Mouse (Mus musculus) hematopoietic stem cell, adult 5-6 weeks (primary cell): ENCODE results near the gene 2310034G01Rik. TPM values are rescaled to one million over a fixed set of nuclear protein-coding genes. Genes with fewer than 3 reads are reported as not detected.

Experiments used
- ATAC-seq, 2 experiments: fragments of 125-278 bp in 1 of 2; replicated peaks in 1 of 2; 2 replicates each; pipeline ENCODE4 v1.8.0; 2016 to 2017; ENCODE audit warnings: inconsistent platforms in 2 of 2, mild to moderate bottlenecking in 2 of 2, moderate number of reproducible peaks in 2 of 2, low read depth in 1 of 2, moderate TSS enrichment in 1 of 2; ENCODE audit not compliant: low FRiP score in 2 of 2, poor library complexity in 2 of 2, severe bottlenecking in 2 of 2, insufficient read depth in 1 of 2, low TSS enrichment in 1 of 2
- total RNA-seq: library from RNA; stranded (forward); fragments of 172-1452, 232-1000 nt; gene quantifications from 2 replicates; pipeline ENCODE4 v1.2.3, GENCODE M21; 2017

2310034G01Rik gene
- total RNA-seq: 1.3 and 3.0 TPM in 2 replicates

DNA sequence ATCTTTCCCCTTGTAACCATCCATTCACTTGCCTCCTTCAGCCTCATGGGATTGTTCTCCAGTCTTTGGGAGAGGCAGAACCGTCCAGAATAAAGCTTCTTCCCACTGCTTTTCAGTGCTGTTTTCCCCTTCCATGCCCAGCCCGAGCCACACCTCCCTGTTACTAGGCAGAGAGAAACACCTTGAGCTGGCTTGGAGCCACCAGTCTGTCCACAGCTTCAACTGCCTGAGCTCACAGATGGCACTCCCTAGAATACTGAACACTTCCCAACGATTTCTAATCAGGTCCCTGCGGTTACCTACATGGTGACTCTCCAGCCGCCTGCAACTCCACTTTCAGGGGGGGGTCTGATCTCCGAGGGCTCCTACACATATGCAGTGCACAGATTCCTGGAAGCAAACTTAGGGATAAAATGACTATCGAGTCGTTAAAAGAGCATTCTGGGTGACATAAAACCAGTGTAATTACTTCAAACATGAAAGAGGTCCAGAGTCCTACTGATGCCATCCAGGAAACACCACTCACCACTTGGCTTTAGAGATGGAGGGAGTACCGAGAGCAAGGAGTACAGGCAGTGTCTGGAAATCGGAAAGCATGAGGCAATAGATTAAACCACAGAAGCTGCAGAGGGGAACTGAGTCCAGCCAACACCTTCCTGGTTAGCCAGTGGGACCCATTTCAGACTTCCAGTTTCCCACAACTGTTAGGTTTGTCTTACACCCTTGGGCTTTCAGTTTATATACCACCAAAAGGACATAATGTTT, at the start of gene 2310034G01Rik:
Gene 2310034G01Rik, minus strand, starts transcription at position 135 of the 765 bp plus-strand sequence.
- no peak for ATAC-seq

DNA sequence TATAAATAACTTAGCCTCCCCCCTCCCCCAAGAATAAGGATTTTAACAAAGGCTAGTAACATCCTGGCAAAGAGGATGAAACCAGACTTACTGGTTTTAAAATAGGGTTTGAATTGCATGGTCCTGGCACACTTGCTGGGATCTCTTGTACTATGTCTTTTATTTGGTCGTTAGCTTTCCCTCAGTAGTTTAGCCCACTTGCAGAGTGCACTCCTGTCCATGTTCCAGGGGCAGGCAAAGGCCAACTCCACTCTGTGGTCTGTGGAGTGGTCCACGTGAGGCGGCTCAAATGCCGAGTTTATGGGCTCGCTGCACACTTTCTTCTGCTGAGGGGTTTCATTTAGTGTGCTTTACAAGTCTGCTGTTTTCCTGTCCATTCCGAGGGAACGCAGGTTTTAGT, 49.8 kb upstream of the 2310034G01Rik start:
- ATAC-seq: no peak

DNA sequence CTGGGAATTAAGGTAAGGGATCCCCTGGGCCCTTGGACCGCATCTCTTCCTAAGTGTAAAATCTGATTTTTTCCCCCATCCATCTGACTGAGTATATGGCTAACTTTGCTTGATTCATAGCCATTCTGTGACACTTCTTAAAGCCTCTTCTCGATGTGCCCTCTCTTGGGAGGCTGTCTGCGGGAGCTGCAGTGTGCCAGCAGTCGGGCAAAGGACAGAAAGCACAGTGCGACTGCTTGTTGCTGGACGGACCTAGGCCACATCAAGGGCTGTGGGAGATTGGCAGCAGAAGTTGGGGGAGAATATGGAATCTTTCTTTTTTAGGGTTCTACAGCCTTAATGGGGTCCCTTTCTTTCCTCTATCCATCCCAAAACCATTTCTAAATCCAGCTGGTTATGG, 49.3 kb upstream of the 2310034G01Rik start:
- no peak for ATAC-seq

DNA sequence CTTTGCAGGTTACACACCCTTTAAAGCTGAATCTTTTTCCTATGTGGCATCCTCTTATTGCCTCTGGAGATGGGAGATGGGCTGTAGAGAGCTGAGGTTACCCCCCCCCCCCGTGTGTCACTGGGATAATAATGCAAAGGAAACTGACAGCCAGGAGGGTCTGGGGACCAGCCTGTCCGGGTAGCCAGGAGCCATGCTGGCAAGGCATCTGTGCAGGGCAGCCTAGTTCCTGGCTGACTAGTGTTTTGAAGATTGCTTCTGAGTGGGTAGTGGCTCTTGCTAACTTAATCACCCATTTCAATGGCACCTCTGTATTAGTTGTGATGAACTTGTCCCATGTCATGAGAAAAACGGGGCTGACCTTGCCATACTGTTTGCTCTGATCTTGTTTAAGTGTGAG, 48.3 kb upstream of the 2310034G01Rik start:
- ATAC-seq: no peak

DNA sequence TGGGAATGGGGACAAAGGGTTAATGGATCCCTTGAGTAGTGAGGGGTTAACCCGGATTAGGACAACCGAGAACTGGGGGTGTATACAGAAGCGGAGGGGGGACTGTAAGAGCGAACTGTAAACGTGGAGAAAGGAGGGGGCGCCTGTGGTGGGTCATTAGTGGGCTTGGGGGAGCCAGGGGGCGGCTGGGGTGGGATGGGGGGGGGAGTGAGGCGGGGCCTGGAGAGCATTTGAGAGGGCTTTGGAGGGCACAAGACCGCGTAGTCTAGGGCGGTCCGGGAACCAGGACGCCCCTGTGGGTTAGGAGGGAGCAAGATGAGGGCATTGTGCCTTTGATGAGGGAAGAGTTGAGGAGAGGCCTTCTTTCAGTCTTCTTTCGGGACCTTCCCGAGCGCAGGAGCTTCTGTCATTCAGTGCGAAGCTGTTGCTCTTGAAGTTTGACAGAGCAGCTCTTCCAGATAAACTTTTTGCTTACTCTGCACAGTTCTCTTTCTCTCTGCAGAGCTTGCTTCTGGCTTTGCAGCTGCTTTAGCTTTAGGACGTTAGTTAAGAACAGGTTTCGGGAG, 47.4 kb upstream of the 2310034G01Rik start:
- ATAC-seq: no peak

DNA sequence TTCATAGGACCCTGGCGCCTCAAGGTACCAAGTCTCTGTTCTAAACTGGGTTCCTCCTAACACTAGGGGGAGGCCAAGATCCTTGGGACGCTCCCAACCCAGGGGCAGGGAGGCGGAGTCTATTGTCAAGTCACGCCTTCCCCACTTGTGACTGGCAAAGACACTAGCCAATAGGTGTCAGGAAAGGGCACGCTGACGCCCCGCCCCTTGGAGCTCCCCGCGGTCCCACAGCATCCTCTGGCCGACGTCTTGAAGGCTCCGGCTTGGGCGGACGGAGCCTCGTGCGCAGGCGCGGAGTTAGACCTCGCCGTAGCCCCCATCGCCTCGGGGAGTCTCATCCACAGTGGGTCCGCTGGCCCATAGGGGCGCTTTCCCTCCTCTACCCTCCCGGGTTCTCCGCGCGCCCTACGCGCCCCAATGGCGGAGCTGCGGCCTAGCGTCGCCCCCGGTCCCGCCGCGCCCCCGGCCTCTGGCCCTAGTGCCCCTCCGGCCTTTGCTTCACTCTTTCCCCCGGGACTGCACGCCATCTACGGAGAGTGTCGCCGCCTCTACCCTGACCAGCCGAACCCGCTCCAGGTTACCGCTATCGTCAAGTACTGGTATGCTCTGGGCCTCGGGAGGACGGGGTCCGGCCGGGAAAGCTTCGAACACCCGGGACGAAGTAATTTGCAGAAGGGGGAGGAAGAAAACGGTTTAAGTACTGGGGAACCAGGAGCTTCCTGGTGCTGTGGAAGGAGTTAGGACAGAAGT, 46.8 kb upstream of the 2310034G01Rik start, which contains the start of gene Sufu:
Gene Sufu, plus strand, starts transcription at position 211 of the 750 bp plus-strand sequence.
- peak; percentile 83 to 86 for ATAC-seq

DNA sequence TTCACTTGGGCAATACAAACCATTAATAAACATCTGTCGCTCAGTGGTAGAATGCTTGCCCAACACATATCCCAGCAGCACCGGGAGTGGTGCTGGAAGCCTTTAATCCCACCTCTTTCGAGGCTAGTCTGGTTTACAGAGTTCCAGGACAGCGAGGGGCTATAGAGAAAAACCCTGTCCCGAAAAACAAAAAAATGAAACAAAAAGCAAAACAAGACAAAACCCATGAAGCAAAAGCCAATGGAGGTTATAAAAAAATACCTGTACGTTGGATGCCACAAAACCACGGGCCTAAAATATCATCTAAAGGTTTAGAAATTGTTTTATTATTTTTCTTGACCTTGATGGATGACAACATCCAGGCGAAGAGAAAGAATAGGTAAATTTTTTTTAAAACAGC, 46.0 kb upstream of the 2310034G01Rik start:
- ATAC-seq: no peak

DNA sequence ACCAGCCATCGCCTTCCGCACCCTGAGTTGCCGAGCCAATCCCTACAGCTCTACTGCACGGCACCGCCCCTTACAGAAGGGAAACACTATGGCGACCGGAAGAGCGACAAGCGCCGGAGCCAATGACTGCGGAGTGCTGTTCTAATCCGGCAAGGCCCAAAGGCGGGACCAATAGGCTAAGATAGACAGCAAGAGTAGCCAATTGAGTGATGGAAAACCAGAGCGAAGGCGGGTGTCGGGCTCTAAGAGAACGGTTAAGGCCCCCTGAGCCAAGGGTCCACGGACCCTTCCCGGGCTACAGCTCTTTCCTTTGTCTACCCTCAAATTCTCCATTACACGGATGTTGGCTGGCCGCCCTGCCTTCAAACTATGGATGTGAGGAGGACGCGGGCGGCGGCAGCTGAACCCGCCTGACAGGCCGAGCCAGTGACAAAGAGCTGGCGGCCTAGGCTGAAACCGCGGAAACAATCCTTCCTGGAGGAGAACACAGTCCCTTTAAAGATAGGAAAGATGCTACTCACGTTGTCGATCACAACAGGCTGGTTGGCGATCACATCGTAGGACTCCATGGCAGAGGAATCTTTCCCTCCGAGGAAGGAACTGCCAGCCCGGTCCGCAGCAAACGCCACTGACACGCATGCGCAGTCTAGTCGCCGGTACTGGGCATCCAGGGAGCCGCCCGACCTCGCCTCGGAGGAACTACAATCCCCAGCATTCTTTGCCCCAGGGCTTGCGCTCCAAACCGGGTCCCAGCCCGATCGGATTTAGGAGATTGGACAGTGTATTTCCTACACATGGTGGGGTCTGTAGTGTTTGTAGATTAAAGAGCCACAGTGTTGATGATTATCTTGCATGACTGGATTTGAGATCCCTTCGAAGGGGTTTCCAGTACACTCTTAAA, 45.3 kb upstream of the 2310034G01Rik start, which contains the start of gene Actr1a:
Gene Actr1a, minus strand, starts transcription at position 640 of the 901 bp plus-strand sequence.
- ATAC-seq: peak; percentile 88 to 89

DNA sequence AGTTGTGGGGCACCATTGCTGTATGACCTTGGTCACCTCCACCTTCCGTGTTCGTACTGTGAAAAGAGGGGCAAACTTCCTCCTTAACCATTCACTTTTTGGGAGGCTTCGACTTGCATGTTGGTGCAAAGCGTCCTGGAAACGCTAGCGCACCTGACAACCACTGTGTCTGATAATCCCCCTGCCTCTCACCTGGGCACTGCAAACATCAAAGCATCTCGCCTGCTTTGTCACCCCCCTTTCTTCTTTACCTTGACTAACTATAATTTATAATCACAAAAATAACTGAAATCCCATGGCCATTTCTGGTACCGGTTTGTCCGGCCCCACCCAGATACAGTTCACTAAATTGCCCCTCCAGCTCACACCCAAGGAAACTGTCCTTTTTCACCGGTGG, 44.6 kb upstream of the 2310034G01Rik start:
- ATAC-seq: no peak

DNA sequence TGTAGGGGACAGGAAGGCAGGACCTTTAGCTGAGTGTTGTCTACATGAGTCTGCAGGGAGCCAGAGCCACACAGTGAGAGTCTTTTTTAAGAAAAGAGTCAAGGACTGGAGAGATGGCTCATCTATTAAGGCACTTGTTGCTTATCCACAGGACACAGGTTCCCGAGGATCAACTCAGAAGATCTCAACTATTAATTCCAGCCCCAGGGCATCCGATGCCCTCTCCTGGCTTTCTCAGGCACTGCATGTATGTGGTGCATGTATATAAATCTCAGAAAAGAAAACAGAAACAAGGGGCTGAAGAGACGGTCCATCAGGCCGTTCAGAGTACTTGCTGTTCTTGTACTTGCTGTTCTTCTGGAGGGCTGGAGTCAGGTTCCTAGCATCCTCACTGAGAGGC, 41.9 kb upstream of the 2310034G01Rik start:
- no peak for ATAC-seq

DNA sequence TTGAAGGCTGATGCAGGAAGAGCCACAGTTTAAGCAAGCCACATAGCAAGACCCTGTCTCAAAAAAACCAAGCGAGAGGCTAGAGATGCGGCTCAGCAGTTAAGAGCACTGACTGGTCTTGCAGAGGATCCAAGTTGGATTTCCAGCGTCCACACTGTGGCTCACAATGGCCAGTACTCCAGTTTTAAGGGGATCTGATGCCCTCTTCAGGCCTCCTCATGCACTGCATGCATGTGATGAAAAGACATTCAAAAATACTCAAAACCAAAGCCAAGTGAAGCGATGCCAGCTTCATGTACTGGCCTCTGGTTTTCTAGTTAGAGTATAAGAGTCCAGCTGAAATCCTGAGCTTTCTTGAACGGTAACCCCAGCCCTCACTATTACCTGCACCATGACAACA, 39.8 kb upstream of the 2310034G01Rik start:
- no peak for ATAC-seq

DNA sequence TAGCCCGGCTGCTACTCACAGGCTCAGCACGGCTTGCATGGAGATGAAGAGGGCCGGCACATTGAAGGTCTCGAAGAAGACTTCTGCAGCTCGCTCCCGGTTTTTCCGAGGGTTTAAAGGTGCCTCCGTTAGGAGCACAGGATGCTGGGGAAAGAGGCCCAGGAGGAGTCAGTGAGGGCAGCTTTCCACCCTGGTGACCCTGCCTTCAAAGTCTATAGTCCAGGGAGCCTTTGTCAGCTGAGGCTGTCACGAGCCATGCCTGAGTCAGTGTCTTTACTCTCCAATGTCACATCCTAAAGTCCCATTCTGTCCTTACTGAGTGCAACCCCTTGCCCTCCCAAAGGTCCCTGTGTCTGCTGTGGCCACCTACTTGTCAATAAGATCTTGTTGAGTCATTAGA, 32.2 kb upstream of the 2310034G01Rik start:
- ATAC-seq: no peak

DNA sequence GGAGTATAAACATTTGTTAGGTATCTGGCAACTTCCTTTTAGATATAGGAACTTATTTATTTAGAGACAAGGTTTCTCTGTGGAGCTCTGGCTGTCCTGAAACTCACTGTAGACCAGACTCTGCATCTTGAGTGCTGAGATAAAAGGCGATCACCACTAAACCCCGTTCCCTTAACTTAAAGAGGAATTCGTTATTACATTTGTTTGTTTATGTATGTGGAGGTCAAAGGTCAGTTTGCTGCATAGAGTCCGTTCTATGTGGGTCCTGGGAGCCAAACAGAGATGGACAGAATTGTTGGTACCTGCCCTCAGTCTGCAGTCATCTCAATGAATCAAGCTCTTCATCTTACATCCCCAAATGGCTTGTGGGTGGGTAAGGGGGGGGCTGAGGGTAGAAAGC, 25.8 kb upstream of the 2310034G01Rik start:
- ATAC-seq: no peak

DNA sequence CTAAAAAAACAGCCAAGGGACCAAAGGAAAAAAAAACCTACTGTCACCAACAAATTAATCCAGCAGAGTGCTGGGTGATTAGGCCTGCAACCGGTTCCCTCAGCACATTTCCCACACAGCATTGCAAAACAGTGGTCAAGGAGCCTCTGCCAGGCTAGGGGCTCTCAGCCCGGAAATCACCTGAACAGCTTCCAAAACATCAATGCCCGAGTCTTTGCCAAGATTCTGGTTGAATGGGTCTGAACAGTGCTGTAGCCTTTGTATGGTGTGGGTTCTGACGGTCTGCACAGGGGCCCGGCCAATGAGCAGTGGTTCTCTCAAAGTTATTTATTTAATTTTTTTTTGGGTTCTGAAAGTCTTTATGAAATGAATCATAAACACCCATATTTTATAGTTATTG, 25.4 kb upstream of the 2310034G01Rik start:
- no peak for ATAC-seq

DNA sequence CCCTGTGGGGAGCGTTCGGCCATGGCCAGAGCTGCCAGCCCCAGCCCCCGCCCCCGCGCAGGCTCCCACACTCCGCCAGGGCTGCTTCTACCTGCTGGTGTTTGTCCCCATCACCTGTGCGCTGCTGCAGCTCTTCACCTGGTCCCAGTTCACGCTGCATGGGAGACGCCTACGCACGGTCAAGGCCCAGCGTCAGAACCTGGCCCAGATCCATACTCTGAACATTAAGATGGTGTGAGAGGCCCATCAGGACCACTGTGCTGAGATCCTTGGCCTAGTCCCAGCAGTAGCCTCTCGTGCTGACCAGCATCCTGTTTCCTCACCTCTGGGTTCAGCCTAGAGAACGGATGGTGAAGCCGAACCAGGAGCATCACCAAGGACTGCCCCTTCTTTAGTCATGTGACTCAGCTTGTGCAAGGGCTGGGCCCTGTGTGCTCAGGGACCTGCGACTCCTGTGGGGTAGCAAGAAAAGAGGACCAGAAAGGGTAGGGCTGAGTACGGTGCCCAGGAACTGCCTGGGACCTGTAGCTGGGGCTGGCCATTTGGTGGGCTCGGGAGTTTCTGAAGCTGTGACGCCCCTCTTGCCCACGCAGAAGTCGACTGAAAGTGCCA, 24.5 kb upstream of the 2310034G01Rik start:
- ATAC-seq: peak in 1 of 2 experiments; percentile 32; a peak in 1 of 4 replicates

DNA sequence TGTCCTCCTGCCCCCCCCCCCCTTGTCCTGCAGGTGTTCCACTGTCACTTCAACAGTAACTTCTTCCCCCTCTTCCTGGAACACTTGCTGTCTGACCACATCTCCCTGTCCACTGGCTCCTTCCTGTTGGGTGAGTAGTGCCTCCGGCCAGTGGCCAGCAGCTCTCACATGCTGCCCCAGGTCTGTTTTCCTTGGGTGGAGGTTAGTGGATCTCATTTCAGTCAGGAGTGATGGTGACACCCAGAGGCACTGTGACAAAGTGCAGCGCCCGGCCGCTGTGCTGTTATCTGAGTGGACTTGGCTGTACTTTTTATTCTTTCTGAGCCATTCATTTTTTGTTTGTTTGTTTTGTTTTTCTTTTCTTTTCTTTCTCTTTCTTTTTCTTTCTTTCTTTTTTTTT, 19.1 kb upstream of the 2310034G01Rik start:
- ATAC-seq: peak; percentile 81 to 89
